Mouse (Mus musculus) liver, embryonic 16.5 days (tissue): Measurements from ENCODE around the gene Glis2. TPM values are rescaled to one million over a fixed set of nuclear protein-coding genes. Genes with fewer than 3 reads are reported as not detected.

ENCODE experiments used
- ATAC-seq: fragments of 200-750 bp; cut with Nextera tagmentation; 2 replicates; pipeline ENCODE4 v1.8.0; 2017; ENCODE audit warnings: low read depth, mild to moderate bottlenecking, moderate number of reproducible peaks, moderate library complexity
- H3K27ac ChIP-seq: fragments of 300-500 bp; sonication (generic); 2 replicates; pipeline ENCODE4 v1.5.1; 2014; ENCODE audit warnings: mild to moderate bottlenecking, low read length
- H3K27me3 ChIP-seq: fragments of 300-500 bp; sonication (generic); 2 replicates; pipeline ENCODE4 v1.6.1; 2014; ENCODE audit warnings: low read depth, low read length, mixed read lengths; ENCODE audit not compliant: control insufficient read depth, insufficient read depth
- H3K36me3 ChIP-seq: fragments of 300-500 bp; sonication (generic); 2 replicates; pipeline ENCODE4 v1.6.1; 2014; ENCODE audit warnings: mild to moderate bottlenecking; ENCODE audit not compliant: control insufficient read depth, insufficient read depth
- H3K4me1 ChIP-seq: fragments of 300-500 bp; sonication (generic); 2 replicates; pipeline ENCODE4 v1.6.1; 2014; ENCODE audit warnings: low read depth, low read length, mixed read lengths; ENCODE audit not compliant: control insufficient read depth
- H3K4me2 ChIP-seq: fragments of 300-500 bp; sonication (generic); 2 replicates; pipeline ENCODE4 v1.6.1; 2014; ENCODE audit warnings: low read depth, low read length, mixed read lengths
- H3K4me3 ChIP-seq: fragments of 300-500 bp; sonication (generic); 2 replicates; pipeline ENCODE4 v1.5.1; 2014; ENCODE audit warnings: low read depth, mild to moderate bottlenecking, low read length
- H3K9ac ChIP-seq: fragments of 300-500 bp; sonication (generic); 2 replicates; pipeline ENCODE4 v1.6.1; 2014; ENCODE audit warnings: low read depth, low read length
- H3K9me3 ChIP-seq: fragments of 300-500 bp; sonication (generic); replicated peaks from 2 replicates; pipeline ENCODE4 v1.6.1; 2016; ENCODE audit warnings: low read length; ENCODE audit not compliant: control insufficient read depth
- WGBS: fragments of 180-500 bp; shearing (Covaris S2); extraction: QIAGEN DNeasy Blood & Tissue Kit; methylation state at CpG from one replicate; pipeline ENCODE4 v1.1.7; 2014; ENCODE audit not compliant: insufficient replicate concordance; 5-methylcytosine and 5-hydroxymethylcytosine counted together
- polyA plus RNA-seq: library from polyadenylated mRNA; unstranded; fragments of >200 nt; fragmentation: Nextera tagmentation; extraction: Ambion mirVana; gene quantifications from 2 replicates; pipeline ENCODE4 v1.2.1, GENCODE M21; 2015

The Glis2 gene
- polyA plus RNA-seq, 1 experiment from 2014 or later, result 2.5 TPM

- H3K9ac ChIP-seq, result no peak overlapping the region
- 77% methylated on average over 2 of the region's 2 CpGs for whole genome bisulfite sequencing
- H3K4me1 ChIP-seq, result no peaks in the 10 kb centered on the region
- no peaks in the 10 kb centered on the region for H3K27me3 ChIP-seq
- no peak for ATAC-seq
- H3K4me3 ChIP-seq, result no peak overlapping the region
- H3K36me3 ChIP-seq, result peaks cover 5% of the 10 kb centered on the region
- H3K9me3 ChIP-seq, result no peaks in the 10 kb centered on the region
- H3K4me2 ChIP-seq, result no peak overlapping the region
- no peak overlapping the region for H3K27ac ChIP-seq
Observed at GRCm38 (mm10) chr16:4663806-4664205, 69.3 kb downstream of the Glis2 start.

GRCm38 (mm10) chr16:4665726-4666125 lies 71.2 kb downstream of the Glis2 start:
- no peaks in the 10 kb centered on the region for H3K9me3 ChIP-seq
- H3K4me2 ChIP-seq, result no peak overlapping the region
- no peak overlapping the region for H3K9ac ChIP-seq
- no peaks in the 10 kb centered on the region for H3K4me1 ChIP-seq
- WGBS, result 87% methylated on average over 2 of the region's 2 CpGs
- H3K27ac ChIP-seq, result no peak overlapping the region
- no peaks in the 10 kb centered on the region for H3K27me3 ChIP-seq
- no peak for ATAC-seq
- H3K36me3 ChIP-seq, result peaks cover 5% of the 10 kb centered on the region
- no peak overlapping the region for H3K4me3 ChIP-seq

- no peaks in the 10 kb centered on the region for H3K9me3 ChIP-seq
- 26% methylated on average over 3 of the region's 3 CpGs for WGBS
- H3K4me2 ChIP-seq, result no peak overlapping the region
- no peaks in the 10 kb centered on the region for H3K27me3 ChIP-seq
- H3K27ac ChIP-seq, result no peak overlapping the region
- H3K4me1 ChIP-seq, result no peaks in the 10 kb centered on the region
- H3K9ac ChIP-seq, result no peak overlapping the region
- peaks cover 5% of the 10 kb centered on the region; the same call in 1 of the 2 replicates for H3K36me3 ChIP-seq
- no peak overlapping the region for H3K4me3 ChIP-seq
- ATAC-seq, result peak; percentile 74
Observed at GRCm38 (mm10) chr16:4667190-4667808, 72.8 kb downstream of the Glis2 start.

- Histone ChIP-seq H3K4me3 (no peak overlapping the region), H3K9me3 (no peaks in the 10 kb centered on the region), H3K27me3 (no peaks in the 10 kb centered on the region), H3K4me1 (peaks cover 5% of the 10 kb centered on the region), H3K4me2 (no peak overlapping the region), H3K27ac (no peak overlapping the region), H3K36me3 (peaks cover 2% of the 10 kb centered on the region), H3K9ac (no peak overlapping the region)
- ATAC-seq, result peak; percentile 32; the same call in 1 of the 2 replicates
- 64% methylated on average over 5 of the region's 5 CpGs for WGBS
Observed at GRCm38 (mm10) chr16:4670317-4670716, 75.8 kb downstream of the Glis2 start.

GRCm38 (mm10) chr16:4674091-4674490 lies 79.6 kb downstream of the Glis2 start:
- no peaks in the 10 kb centered on the region; the same call in 1 of the 2 replicates for H3K36me3 ChIP-seq
- no peak for ATAC-seq
- no peak overlapping the region for H3K4me2 ChIP-seq
- H3K4me3 ChIP-seq, result no peak overlapping the region
- no peak overlapping the region; the same call in 1 of the 2 replicates for H3K27ac ChIP-seq
- no peaks in the 10 kb centered on the region for H3K27me3 ChIP-seq
- H3K9ac ChIP-seq, result no peak overlapping the region
- no peaks in the 10 kb centered on the region for H3K9me3 ChIP-seq
- peaks cover 17% of the 10 kb centered on the region for H3K4me1 ChIP-seq
- 39% methylated on average over 4 of the region's 4 CpGs for WGBS

Other genes with a start within 250 kb of the Glis2 start
- gene Adcy9, start 174.2 kb upstream of the Glis2 start, polyA plus RNA-seq, result 0.48 and 0.65 TPM in 2 replicates
- gene Srl, start 52.9 kb upstream of the Glis2 start, polyA plus RNA-seq, result 2.9 and 4.4 TPM in 2 replicates
- gene Tfap4, start 34.9 kb upstream of the Glis2 start, polyA plus RNA-seq, result 4.7 and 4.8 TPM in 2 replicates
- gene Pam16, start 30.3 kb downstream of the Glis2 start, polyA plus RNA-seq, result 50.8 and 54.5 TPM in 2 replicates
- 2.0 and 3.0 TPM in 2 replicates for gene Vasn, start 45.2 kb downstream of the Glis2 start, polyA plus RNA-seq
- 46.5 and 47.3 TPM in 2 replicates for gene Dnaja3, start 45.3 kb downstream of the Glis2 start, polyA plus RNA-seq
- gene Coro7, start 85.1 kb downstream of the Glis2 start, polyA plus RNA-seq, result 10.1 and 13.5 TPM in 2 replicates
- gene Nmral1, start 124.6 kb downstream of the Glis2 start, polyA plus RNA-seq, result 29.1 and 35.1 TPM in 2 replicates
- 39.1 and 39.2 TPM in 2 replicates for gene Hmox2, start 131.6 kb downstream of the Glis2 start, polyA plus RNA-seq
- gene Cdip1, start 195.6 kb downstream of the Glis2 start, polyA plus RNA-seq, result 23.3 and 27.3 TPM in 2 replicates
- gene 4930562C15Rik, start 240.7 kb downstream of the Glis2 start, polyA plus RNA-seq, result 0.05 TPM in 1 of 2 replicates, not detected in the other